In genomic region chr16:30512375-30513049, GRCm38 (mm10) we compare ENCODE assay signal across 9 mouse cellular contexts. TPM values are rescaled to one million over a fixed set of nuclear protein-coding genes. Genes with fewer than 3 reads are reported as not detected.
A peak's percentile ranks its signal among the peaks of the same experiment; 100 is the strongest.
DNase-seq lines count a peak whose midpoint lies in the region; TF ChIP-seq lines count a peak whose summit lies in the region.
"Had no signal": no experiment of that assay in that cellular context is flagged by ENCODE, and none has a peak within 500 bp of the region (broad histone marks: within the 10 kb centered on the region; RNA-seq: fewer than 3 reads in every experiment).

No protein-coding gene starts in this region.

- no peaks in the 10 kb centered on the region for H3K9me3 ChIP-seq in E14TG2a.4 (ENCODE audit: low read length)
- H3K9me3 ChIP-seq: hindbrain, embryonic 15.5 days had no signal

- H3K4me3 ChIP-seq in E14TG2a.4 (replicated peaks; ENCODE audit: low read length): peak overlapping the region; percentile 84
- no peak overlapping the region for H3K4me3 ChIP-seq in embryonic fibroblast, embryonic 13.5 days (ENCODE audit: insufficient read depth, low read length)
- no peak overlapping the region for H3K4me3 ChIP-seq in layer of hippocampus, adult 2 months

- TF ChIP-seq CTCF in E14TG2a.4 (conservative IDR thresholded peaks at IDR 0.05; ENCODE audit: low read length): no peak
- TF ChIP-seq CTCF in embryonic fibroblast, embryonic 13.5 days (IDR thresholded peaks at IDR 0.05; ENCODE audit: borderline replicate concordance, insufficient read depth, low read length): no peak
- no peak for TF ChIP-seq CTCF in layer of hippocampus, adult 2 months (conservative IDR thresholded peaks at IDR 0.05)

- TF ChIP-seq POLR2A in embryonic fibroblast, embryonic 13.5 days (IDR thresholded peaks at IDR 0.05; ENCODE audit: low read depth, low read length): peak; percentile 51

- peaks cover 55% of the 10 kb centered on the region for H3K4me1 ChIP-seq in E14TG2a.4 (replicated peaks; ENCODE audit: low read depth, low read length)
- H3K4me1 ChIP-seq in embryonic fibroblast, embryonic 13.5 days (ENCODE audit: control insufficient read depth, insufficient read depth, low read length): peaks cover 18% of the 10 kb centered on the region

- no peaks in the 10 kb centered on the region for H3K36me3 ChIP-seq in E14TG2a.4 (ENCODE audit: insufficient read depth, low read length)

- peak overlapping the region; percentile 63 for H3K27ac ChIP-seq in embryonic fibroblast, embryonic 13.5 days (ENCODE audit: insufficient read depth, low read length)
- no peak overlapping the region for H3K27ac ChIP-seq in layer of hippocampus, adult 2 months

- peak; percentile 70 for DNase-seq in 416B (ENCODE audit: low read depth)
- DNase-seq in kidney, postnatal 4 days: peak; percentile 65 to 77
- no peak for DNase-seq in layer of hippocampus, adult 2 months (ENCODE audit: low spot score in 2 of 2)
- DNase-seq in layer of hippocampus, adult 8-10 months (ENCODE audit: low spot score in 2 of 2): no peak
- DNase-seq in ovary, postnatal 10 days (ENCODE audit: low spot score): no peak
- DNase-seq in urinary bladder, adult 2 months (ENCODE audit: low spot score): no peak

- peaks cover 11% of the 10 kb centered on the region; the same call in 1 of the 2 replicates for H3K27me3 ChIP-seq in E14TG2a.4 (ENCODE audit: insufficient read depth, low read length)
- H3K27me3 ChIP-seq: hindbrain, embryonic 15.5 days had no signal

RNA-seq across cellular contexts. Expression of gene Tmem44, which starts 38.1 kb away (rescaled TPM):
- polyA plus RNA-seq in embryonic fibroblast, embryonic 13.5 days (2011; ENCODE audit: insufficient read length, low read depth, missing spikeins): 6.9 and 8.0 TPM in 2 replicates
- total RNA-seq in layer of hippocampus, adult 2 months (2021): 10 to 100 TPM; 28.5 to 32.0 TPM
- total RNA-seq in layer of hippocampus, adult 8-10 months (2022): 10 to 100 TPM; 33.4 to 39.9 (median 35.1) TPM
- polyA plus RNA-seq in urinary bladder, adult 2 months (2012; rRNA removed): 6.2 and 6.3 TPM in 2 replicates

Comparison
In these comparisons a context has a peak if more than half of its experiments do, and no peak if none do; other contexts are left out.
1. DNase-seq: peak in 416B (single experiment) and kidney, postnatal 4 days (2 of 2); none in layer of hippocampus, adult 2 months (0 of 2), layer of hippocampus, adult 8-10 months (0 of 2), ovary, postnatal 10 days (single experiment) and urinary bladder, adult 2 months (single experiment).